Mouse (Mus musculus): ENCODE measurements around the gene Oas1h.
A peak's percentile ranks its signal among the peaks of the same experiment; 100 is the strongest.
"Not testable (repeated sequence)": the region's sequence is repeated elsewhere in the genome, so short reads cannot be mapped to it uniquely, and the experiment has no call there.

The Oas1h gene

DNA sequence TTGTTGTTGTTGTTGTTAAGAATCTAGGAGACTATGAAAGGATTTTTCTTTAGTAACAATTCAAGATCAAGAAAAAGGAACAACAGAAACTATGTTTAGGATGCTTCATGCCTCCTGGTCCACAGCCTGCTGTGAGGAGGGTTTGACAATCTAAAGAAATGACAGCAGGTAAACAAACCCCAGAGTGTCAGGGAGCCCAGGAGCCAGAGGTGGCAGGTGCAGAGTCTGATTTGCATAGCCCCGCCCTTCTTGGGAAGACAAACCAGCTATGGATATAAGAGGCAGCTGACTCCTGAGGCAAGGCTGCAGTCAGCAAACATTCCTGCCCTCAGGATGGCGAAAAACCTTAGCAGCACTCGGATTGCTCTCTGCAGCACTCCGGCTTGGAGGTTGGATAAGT is at the start of gene Oas1h:
Gene Oas1h, plus strand, starts transcription at position 301 of the 400 bp plus-strand sequence.
- no peak for DNase-seq (ENCODE audit: low spot score)

- peak; percentile 79 for DNase-seq (ENCODE audit: low spot score)
Measured at GRCm38 (mm10) chr5:120811951-120812819, 49.0 kb upstream of the Oas1h start, which contains the start of gene Oas1c. TSS of gene Oas1c (minus strand) at chr5:120812514.

- no peak for DNase-seq (ENCODE audit: low spot score)
Measured at GRCm38 (mm10) chr5:120813023-120813422, 48.2 kb upstream of the Oas1h start.

GRCm38 (mm10) chr5:120815949-120816348 is 45.3 kb upstream of the Oas1h start:
- DNase-seq (ENCODE audit: low spot score): no peak

- DNase-seq (ENCODE audit: low spot score): no peak
Measured at GRCm38 (mm10) chr5:120818999-120819398, 42.2 kb upstream of the Oas1h start.

- no peak for DNase-seq (ENCODE audit: low spot score)
Measured at GRCm38 (mm10) chr5:120831031-120831430, 30.2 kb upstream of the Oas1h start.

GRCm38 (mm10) chr5:120833335-120834280 is 27.6 kb upstream of the Oas1h start:
- no peak for DNase-seq (ENCODE audit: low spot score)

GRCm38 (mm10) chr5:120836731-120837585 is 24.3 kb upstream of the Oas1h start:
- peak; percentile 13 for DNase-seq (ENCODE audit: low spot score)

DNA sequence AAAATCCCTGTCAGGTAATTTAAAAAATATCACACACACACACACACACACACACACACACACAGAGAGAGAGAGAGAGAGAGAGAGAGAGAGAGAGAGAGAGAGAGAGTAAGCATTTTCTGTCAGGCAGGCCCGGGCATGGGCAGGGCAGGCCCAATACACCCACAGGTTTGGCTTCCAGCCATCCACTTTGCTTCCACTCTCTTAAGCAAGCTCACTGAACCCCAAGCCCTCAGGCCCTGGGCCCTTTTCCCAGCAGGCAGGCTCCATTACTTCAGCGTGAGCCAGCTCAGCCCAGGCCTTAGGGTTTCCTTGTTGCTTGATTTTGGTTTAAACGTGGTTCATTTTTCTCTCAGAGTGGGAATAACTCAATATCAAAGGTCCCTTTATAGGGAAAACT is 16.5 kb upstream of the Oas1h start:
- peak; percentile 16 for DNase-seq (ENCODE audit: low spot score)

DNA sequence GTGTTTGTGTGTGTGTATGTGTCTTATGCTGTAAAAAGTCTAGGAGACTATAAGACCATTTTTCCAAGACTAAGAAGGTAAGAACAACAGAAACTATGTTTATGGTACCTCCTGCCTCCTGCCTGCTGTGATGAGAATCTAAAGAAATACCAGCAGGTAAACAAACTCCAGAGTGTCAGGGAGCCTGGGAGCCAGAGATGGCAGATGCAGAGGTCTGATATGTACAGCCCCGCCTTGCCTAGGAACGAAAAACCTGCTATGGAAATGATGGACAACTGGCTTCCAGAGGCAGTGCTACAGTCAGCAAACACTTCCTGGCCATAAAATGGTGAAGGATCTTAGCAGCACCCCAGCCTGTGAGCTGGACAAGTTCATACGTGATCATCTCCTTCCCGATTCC is 14.2 kb upstream of the Oas1h start, which contains the start of gene Oas1f:
Gene Oas1f, plus strand, starts transcription at position 301 of the 400 bp plus-strand sequence.
- DNase-seq (ENCODE audit: low spot score): no peak

DNA sequence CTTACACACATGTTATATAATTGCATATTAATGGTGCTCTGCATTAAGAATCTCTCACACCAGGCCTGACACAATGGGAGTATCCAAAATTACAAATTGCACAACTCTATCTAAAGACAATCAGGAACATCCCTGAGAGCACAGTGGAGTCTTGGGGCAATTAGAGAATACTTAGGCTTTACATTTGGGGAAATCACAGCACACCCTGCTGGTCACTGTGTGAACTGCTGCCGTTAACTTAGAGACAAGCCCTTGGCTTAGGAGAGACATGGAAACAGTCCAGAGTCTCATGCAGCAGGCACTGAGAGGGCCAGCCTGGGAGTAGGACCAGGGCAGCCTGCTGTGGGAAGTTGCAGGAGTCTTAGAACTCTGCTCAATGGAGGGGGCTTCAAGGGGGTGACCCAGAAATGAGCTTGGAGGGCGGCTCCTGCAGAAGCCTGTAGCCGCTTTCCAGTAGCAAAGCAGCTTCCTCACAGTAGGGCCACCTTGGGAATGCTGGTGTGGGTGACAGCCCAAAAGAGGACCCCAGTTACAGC is 11.6 kb upstream of the Oas1h start:
- DNase-seq (ENCODE audit: low spot score): peak; percentile 19

DNA sequence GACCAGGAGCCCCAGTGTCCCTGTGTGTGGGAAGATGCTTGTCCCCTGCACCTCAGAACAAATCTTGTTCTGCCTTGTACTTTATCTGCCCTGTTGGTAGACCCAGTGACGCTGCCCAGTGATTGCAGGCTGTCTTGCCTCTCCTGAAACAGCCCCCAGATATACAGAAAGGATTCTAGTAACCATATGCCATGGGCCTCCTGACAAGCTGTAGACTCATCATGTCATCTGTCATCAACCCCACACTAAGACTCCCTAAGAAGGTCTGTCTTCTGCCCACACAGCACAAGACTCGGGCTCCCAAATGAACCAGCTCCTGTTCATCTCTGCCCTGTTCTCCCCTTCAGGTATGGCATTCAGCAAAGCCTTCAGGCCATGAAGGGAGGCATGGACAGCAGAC is 2.0 kb upstream of the Oas1h start:
- DNase-seq (ENCODE audit: low spot score): no peak

DNA sequence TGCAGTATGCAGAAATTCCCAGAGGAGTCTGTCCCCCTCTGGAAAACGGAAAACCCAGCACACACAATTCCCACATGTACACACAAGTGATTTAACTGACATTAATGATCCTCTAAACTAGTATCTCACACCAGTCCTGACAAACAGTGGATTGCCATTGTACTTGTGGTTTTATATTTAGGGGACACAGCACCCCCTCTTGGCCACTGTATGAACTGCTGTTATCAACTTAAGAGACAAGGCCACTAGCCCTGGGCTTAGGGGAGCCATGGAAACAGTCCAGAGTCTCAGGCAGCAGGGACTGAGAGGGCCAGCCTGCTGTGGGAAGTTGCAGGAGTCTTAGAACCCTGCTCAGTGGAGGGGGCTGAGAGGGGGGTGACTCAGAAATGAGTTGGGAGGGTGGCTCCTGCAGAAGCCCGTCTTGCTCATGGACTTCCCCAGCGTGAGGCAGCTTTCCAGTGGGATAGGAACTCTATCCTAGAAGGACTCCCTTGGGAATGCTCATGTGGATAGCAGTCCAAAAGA is 4.2 kb downstream of the Oas1h start:
- DNase-seq (ENCODE audit: low spot score): no peak

DNA sequence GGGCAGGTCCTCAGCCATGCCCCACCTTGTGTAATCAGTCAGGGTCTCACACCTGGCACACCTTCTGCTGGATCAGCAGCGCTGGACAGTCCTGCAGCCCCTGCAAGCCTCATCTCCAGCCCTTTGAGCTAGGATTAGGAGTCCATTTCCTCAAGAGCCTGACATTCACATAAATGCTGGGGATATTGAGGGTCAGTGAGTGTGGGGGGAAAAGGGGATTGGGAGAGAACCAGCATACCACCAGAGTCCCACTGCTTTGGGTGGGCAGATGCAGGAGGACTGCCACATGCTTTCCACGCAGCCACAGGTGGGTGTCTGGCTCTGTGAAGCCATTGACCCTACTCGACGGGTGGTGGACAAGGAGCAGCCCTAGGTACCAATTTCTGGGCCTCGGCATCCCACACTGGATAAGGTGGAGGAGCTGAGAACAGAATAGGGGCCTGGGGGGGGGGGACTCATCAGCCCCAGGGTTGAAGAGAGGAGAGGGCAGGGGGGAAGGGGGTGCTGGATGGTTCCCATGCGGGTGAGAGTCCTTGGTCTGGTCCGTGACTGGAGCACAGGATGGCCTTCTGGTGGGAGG is 8.3 kb downstream of the Oas1h start:
- no peak for DNase-seq (ENCODE audit: low spot score)

GRCm38 (mm10) chr5:120870081-120870480 is 8.9 kb downstream of the Oas1h start:
- no peak for DNase-seq (ENCODE audit: low spot score)

DNA sequence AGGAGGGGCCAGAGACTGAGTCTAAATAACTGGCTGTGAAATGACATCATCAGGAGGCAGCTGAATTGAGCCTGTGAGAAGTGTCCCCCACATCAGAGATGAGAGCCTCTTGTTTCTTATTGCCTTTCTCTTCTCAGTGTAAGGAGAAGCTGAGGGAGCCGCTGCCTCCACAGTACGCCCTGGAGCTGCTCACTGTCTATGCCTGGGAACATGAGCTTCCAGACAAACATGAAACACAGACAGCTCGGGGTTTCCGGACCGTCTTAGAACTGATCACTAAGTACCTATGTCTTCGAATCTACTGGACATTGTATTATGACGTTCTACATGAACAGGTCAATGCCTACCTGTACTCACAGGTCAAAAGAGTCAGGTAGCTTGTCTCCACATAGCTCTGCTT is 9.6 kb downstream of the Oas1h start:
- no peak for DNase-seq (ENCODE audit: low spot score)

- no peak for DNase-seq (ENCODE audit: low spot score)
Measured at GRCm38 (mm10) chr5:120871469-120871868, 10.2 kb downstream of the Oas1h start.

DNA sequence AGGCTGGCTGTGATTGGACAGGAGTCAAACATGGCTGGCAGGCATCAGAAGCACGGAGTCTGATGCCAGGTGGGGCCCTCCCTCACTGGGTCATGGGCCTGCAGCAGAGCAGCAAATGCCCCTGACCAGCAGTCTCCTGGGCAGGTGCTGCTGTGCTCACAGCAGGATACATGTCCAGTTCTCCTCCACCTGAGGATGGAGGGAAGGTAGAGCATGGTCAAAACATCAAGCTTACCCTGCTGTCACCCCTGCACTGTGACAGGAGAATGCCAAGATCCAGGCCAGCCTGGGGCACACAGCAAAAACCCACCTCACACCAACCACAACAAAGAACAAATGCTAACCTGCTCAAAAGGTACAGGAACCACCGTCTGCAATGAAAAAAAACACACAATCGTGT is 15.6 kb downstream of the Oas1h start:
- not testable (repeated sequence) for DNase-seq (ENCODE audit: low spot score)

DNA sequence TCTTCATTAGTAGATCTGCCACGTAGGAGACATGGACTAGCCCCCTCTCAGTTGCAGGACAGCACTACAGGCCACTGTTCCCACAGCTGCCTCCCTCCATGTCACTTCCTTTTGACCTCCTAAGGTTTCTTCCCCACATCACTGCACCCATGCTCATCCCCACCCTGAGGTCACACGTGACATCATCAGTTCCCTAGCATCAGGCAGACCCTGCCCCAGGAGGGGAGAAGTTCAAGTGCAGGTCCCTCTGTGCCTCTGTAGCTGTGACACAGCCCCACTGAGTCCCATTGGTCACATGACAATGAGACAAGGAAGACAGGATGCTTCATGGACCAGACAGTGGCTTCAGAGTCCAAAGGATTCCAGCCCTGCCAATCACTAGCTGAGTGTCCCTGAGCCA is 16.2 kb downstream of the Oas1h start:
- not testable (repeated sequence) for DNase-seq (ENCODE audit: low spot score)

DNA sequence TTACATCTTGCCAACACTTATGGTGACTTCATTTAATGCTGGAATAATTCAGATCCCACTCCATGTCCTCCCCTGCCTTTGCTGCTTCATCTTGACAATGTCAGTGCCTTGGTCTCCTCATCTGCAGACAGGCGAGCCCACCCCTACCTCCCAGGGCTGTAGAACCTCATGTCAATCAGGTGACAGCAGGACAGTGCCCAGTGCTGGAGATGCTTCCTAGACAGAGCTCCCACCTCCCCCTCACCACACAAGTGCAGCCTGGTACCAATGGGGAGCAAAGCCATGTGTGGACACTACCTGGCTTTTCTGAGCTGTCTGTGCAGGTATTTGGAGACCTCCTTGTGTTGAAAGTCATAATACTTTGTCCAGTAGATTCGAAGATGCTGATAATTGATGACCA is 17.6 kb downstream of the Oas1h start:
- not testable (repeated sequence) for DNase-seq (ENCODE audit: low spot score)

GRCm38 (mm10) chr5:120881681-120882080 is 20.5 kb downstream of the Oas1h start:
- not testable (repeated sequence) for DNase-seq (ENCODE audit: low spot score)

Measured in ovary, postnatal 36 days (tissue).